Mouse (Mus musculus) hindbrain, embryonic 10.5 days (tissue): ENCODE results near the gene Hmga2. TPM values are rescaled to one million over a fixed set of nuclear protein-coding genes. Genes with fewer than 3 reads are reported as not detected.

Experiments
- DNase-seq: peaks from one replicate; pipeline ENCODE4 v3.0.0-alpha.2; 2017; ENCODE audit warnings: low spot score
- H3K27ac ChIP-seq: fragments of 300-500 bp; sonication (generic); 2 replicates; pipeline ENCODE4 v1.5.1; 2016; ENCODE audit warnings: mild to moderate bottlenecking, moderate library complexity
- H3K27me3 ChIP-seq: fragments of 300-500 bp; sonication (generic); 2 replicates; pipeline ENCODE4 v1.6.1; 2016; ENCODE audit warnings: mild to moderate bottlenecking; ENCODE audit not compliant: poor library complexity, insufficient read depth, severe bottlenecking
- H3K36me3 ChIP-seq: fragments of 300-500 bp; sonication (generic); 2 replicates; pipeline ENCODE4 v1.6.1; 2016; ENCODE audit warnings: mild to moderate bottlenecking, moderate library complexity
- H3K4me1 ChIP-seq: fragments of 300-500 bp; sonication (generic); replicated peaks from 2 replicates; pipeline ENCODE4 v1.6.1; 2016; ENCODE audit warnings: mild to moderate bottlenecking
- H3K4me3 ChIP-seq: fragments of 300-500 bp; sonication (generic); 2 replicates; pipeline ENCODE4 v1.5.1; 2016; ENCODE audit warnings: mild to moderate bottlenecking, moderate library complexity
- H3K9me3 ChIP-seq: fragments of 300-500 bp; sonication (generic); 2 replicates; pipeline ENCODE4 v1.6.1; 2016; ENCODE audit warnings: mild to moderate bottlenecking, moderate library complexity
- WGBS: fragments of 180-500 bp; shearing (Covaris S2); methylation state at CpG from one replicate; pipeline ENCODE4 v1.1.7; 2016; 5-methylcytosine and 5-hydroxymethylcytosine counted together
- polyA plus RNA-seq: library from polyadenylated mRNA; unstranded; fragments of >200 nt; fragmentation: Nextera tagmentation; extraction: Ambion mirVana; gene quantifications from 2 replicates; pipeline ENCODE4 v1.2.1, GENCODE M21; 2016

The Hmga2 gene
- polyA plus RNA-seq, 1 experiment from 2014 or later, result 30.6 TPM

DNA sequence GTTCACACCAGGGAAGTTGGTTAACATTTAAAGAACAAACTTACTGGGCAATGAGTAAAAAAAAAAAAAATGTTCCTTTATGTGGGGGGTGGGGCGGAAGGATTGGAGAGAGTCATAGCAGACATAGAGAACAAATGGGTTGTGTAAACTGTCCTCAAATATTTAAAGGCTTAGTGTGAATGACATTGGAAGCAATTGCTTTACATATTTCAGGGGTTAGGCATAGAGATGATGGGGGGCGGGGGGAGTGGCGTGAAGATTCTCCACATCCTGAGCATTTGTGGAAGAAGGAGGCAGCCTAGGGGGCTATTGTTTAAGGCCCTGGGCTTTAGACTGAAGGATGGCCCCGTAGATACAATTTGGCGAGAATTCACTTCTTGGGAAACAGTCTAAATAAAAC is 15.0 kb downstream of the Hmga2 start:
- peaks cover 79% of the 10 kb centered on the region for H3K36me3 ChIP-seq
- peak overlapping the region; percentile 9; the same call in 1 of the 2 replicates for H3K4me3 ChIP-seq
- no peak for DNase-seq
- no peaks in the 10 kb centered on the region for H3K9me3 ChIP-seq
- peaks cover 25% of the 10 kb centered on the region for H3K4me1 ChIP-seq
- no peaks in the 10 kb centered on the region for H3K27me3 ChIP-seq
- 67% methylated on average over 5 of the region's 5 CpGs for WGBS
- peak overlapping the region; percentile 65 for H3K27ac ChIP-seq

DNA sequence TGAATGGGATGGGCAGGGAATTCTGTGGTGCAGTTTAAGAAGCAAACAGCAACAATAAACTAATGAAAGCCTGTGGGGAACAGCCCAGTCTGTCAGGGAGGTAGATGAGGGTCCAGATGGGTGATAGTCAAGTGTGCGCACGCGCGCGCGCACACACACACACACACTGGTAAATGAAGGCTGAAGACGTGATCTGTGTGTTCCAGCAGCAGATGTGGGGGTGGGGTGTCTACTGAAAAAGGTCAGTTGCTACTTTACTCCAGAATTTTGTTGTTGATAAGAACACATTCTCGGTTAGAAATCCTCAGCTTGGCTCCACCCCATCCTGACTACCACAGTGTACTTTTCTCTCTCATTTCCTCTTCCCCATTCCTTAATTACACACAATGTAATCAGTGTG is 17.4 kb downstream of the Hmga2 start:
- H3K36me3 ChIP-seq, result peaks cover 83% of the 10 kb centered on the region

DNA sequence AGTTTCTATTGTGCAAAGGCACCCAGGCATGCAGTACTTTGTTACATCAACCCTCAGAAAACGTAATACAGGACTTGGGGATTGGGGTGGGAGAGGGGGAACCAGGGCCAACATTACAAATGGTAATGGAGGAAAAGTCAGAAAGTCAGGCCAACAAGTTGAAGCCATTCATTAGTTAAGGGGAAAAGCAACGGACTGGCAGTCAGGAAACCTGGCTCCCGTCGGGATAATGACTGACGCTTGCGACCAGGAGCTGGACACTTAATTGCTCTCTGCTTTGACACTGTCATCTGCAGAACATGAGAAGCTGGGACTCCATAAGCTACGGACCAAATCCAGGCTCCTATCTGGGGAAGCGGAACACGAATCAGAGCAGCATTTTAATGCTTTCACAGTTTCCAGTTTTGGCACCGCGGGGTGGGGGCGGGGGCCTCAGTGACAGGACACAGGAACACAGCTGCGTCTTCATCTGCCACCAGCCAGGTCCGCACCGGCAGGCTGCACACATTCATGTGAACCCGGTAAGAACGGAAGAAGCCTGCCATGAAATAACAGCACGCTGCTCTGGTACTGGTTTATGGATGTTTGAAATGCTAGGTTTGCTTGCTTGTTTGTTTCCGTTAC is 26.5 kb downstream of the Hmga2 start:
- H3K27me3 ChIP-seq, result no peaks in the 10 kb centered on the region
- no peaks in the 10 kb centered on the region for H3K9me3 ChIP-seq
- H3K27ac ChIP-seq, result 0 out of 2 replicates have a peak overlapping the region, but pooled peaks have one; percentile 29
- H3K36me3 ChIP-seq, result peaks cover 67% of the 10 kb centered on the region
- H3K4me3 ChIP-seq, result peak overlapping the region; percentile 13; the same call in 1 of the 2 replicates
- no peak for DNase-seq
- 63% methylated on average over 19 of the region's 19 CpGs for WGBS
- peaks cover 29% of the 10 kb centered on the region for H3K4me1 ChIP-seq

More for the DNA sequence above, 17.4 kb downstream of the Hmga2 start:
- Histone ChIP-seq H3K9me3 (no peaks in the 10 kb centered on the region), H3K27ac (no peak overlapping the region), H3K4me1 (peaks cover 25% of the 10 kb centered on the region), H3K27me3 (no peaks in the 10 kb centered on the region), H3K4me3 (no peak overlapping the region)
- WGBS, result 93% methylated on average over 8 of the region's 8 CpGs
- DNase-seq, result no peak

DNA sequence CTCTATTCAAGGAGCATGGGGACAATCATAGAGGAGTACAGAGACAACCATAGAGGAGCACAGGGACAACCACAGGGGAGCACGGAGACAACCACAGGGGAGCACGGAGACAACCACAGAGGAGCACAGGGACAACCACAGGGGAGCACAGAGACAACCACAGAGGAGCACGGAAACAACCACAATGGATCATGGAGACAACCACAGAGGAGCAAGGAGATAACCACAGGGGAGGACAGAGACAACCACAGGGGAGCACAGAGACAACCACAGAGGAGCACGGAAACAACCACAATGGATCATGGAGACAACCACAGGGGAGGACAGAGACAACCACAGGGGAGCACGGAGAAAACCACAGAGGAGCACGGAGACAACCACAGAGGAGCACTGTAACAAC is 29.5 kb downstream of the Hmga2 start:
- 93% methylated on average over 6 of the region's 6 CpGs for WGBS
- DNase-seq, result no peak
- Histone ChIP-seq H3K27ac (no peak overlapping the region), H3K36me3 (peaks cover 64% of the 10 kb centered on the region), H3K4me1 (peaks cover 23% of the 10 kb centered on the region), H3K27me3 (no peaks in the 10 kb centered on the region), H3K9me3 (no peaks in the 10 kb centered on the region), H3K4me3 (no peak overlapping the region)

DNA sequence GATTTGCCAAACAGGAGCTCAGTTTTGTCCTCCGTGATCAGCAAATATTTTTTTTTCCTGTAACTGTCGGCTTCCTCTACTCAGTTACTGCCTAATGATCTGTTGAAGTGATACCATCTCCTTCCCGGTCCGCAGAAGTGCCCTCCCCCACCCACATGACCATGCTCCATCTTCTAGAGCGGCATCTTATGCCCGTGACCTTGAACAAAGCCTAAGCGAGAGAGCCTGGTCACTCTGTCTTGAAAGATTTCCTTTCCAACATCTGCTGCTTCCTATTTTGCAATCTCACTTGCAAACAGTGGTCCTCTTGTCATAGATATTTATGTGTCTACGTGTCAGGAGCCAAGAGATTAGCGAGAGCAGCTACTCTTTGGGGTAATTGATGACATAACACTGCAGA is 30.1 kb downstream of the Hmga2 start:
- Histone ChIP-seq H3K4me1 (peaks cover 29% of the 10 kb centered on the region), H3K27ac (no peak overlapping the region), H3K9me3 (no peaks in the 10 kb centered on the region), H3K27me3 (no peaks in the 10 kb centered on the region), H3K36me3 (peaks cover 63% of the 10 kb centered on the region), H3K4me3 (no peak overlapping the region)
- DNase-seq, result no peak
- WGBS, result 90% methylated on average over 9 of the region's 9 CpGs

DNA sequence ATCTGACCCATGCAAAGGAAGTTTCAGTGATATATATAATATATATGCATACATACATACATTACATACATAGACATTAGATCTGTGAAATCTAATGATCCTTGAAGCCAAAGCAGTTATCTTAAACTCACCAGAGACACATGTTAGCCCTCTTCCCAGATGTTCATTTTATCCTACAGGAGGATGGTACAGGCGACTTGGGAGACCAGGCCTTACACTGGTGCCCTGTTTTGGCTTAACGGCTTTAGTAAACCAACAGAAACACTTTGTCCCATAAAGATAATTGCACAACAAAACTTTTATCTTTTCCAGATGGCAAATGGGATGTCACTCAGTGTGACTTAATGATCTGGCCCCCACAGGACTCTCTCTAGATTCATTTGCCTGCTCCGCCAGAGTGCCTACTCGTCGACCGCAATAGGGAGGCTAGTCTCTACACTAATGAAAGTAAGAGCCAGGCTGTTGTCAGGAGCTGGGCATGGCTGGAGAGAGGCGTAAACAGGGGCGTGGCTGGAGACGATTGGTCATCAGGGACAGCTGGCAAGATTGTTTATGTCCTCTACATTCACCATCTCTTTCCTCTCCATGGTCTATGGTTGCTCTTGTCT is 31.7 kb downstream of the Hmga2 start:
- H3K9me3 ChIP-seq, result no peaks in the 10 kb centered on the region
- H3K4me3 ChIP-seq, result no peak overlapping the region
- peaks cover 25% of the 10 kb centered on the region for H3K4me1 ChIP-seq
- peaks cover 72% of the 10 kb centered on the region for H3K36me3 ChIP-seq
- WGBS, result 85% methylated on average over 9 of the region's 9 CpGs
- no peaks in the 10 kb centered on the region for H3K27me3 ChIP-seq
- no peak for DNase-seq
- no peak overlapping the region for H3K27ac ChIP-seq

DNA sequence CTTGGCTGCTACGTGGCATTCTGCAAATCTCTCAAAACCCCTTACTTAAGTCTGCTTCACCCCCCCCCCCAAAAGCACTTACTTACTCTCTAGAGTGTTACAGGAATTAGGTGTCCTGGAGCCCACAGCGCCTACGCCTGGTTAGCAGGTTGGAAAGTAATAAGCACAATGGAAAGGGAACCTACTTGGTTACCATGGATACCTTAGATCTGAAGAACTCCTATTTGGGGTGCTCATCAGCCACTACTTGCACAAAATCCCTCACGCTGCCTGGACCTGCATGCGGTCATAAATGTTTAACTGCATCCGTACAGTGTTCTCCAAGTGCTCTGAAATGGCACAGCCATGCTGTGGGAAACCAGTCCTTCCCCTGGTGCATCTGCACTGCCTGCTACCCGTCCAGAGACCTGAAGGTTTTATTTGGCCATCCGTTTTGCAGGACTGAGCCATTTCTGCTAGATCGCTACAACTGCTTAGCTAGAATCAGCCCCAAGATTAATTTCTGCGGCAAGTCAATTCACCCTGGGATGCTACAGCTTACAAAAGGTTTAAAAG is 32.4 kb downstream of the Hmga2 start:
- H3K27me3 ChIP-seq, result no peaks in the 10 kb centered on the region
- 87% methylated on average over 10 of the region's 10 CpGs for WGBS
- peaks cover 18% of the 10 kb centered on the region for H3K4me1 ChIP-seq
- H3K9me3 ChIP-seq, result no peaks in the 10 kb centered on the region
- H3K4me3 ChIP-seq, result no peak overlapping the region
- no peak overlapping the region for H3K27ac ChIP-seq
- DNase-seq, result no peak
- H3K36me3 ChIP-seq, result peaks cover 72% of the 10 kb centered on the region

DNA sequence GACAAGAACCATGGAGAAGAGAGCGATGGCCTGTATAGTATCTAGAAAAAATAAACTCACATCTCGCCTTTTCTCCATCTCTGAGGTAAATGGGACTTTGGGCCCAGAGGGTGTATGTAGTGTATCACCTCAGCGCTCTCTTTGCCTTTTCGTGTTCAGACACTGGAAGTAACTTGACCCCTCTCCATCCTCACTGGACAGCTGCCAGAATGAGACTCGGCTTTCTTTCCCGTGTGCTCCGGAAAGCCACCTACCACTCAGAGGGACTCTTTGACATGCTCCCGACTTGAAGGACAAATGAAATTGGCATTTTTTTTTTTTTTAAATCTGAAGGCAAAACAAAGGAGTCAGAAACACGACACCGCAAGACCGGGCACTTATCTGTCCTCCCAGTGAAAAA is 35.0 kb downstream of the Hmga2 start:
- no peaks in the 10 kb centered on the region for H3K9me3 ChIP-seq
- peaks cover 73% of the 10 kb centered on the region for H3K36me3 ChIP-seq
- peak overlapping the region; percentile 62 for H3K27ac ChIP-seq
- WGBS, result 46% methylated on average over 11 of the region's 11 CpGs
- H3K4me1 ChIP-seq, result peaks cover 17% of the 10 kb centered on the region
- no peaks in the 10 kb centered on the region for H3K27me3 ChIP-seq
- no peak overlapping the region for H3K4me3 ChIP-seq
- no peak for DNase-seq

DNA sequence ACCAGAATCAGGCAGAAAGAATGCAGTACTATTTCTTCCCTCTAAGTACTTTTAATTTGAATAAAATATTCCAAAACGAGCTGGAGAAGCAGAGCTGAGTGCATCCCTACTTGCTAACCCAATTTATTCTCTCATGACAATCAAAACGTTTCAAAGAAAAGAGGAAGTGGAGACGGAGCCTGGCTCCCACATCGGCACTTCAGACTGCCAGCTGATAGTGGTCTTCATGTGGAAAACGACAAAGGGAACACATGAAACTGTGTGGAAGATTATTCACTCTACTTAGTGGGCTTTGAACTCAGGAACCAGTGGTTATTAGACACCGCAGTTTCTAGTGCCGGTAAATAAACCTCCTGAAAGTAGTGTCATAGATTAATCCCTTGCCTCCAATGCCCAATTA is 41.8 kb downstream of the Hmga2 start:
- Histone ChIP-seq H3K36me3 (peaks cover 35% of the 10 kb centered on the region), H3K4me1 (peaks cover 46% of the 10 kb centered on the region)

DNA sequence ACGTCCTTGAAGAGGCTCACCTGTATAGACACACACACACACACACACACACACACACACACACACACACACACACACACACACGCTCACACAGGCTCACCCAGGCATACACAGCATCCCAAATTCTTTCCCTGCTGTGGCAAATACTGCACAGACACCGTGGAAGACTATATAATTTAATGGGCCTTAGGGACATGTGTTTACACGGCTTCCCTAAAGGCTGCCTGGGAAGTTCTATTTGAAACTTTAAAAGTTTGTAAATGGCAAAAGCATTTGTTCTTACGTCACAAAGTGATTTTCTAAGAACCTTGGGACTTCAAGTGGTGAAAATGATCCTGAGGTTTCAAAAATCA is 42.8 kb downstream of the Hmga2 start:
- Histone ChIP-seq H3K4me3 (no peak overlapping the region), H3K9me3 (no peaks in the 10 kb centered on the region), H3K36me3 (peaks cover 41% of the 10 kb centered on the region), H3K27me3 (no peaks in the 10 kb centered on the region), H3K27ac (peak overlapping the region; percentile 73; the same call in 1 of the 2 replicates), H3K4me1 (peaks cover 56% of the 10 kb centered on the region)
- no peak for DNase-seq
- 58% methylated on average over 5 of the region's 5 CpGs for WGBS

More for the DNA sequence above, 41.8 kb downstream of the Hmga2 start:
- H3K4me3 ChIP-seq, result no peak overlapping the region
- H3K27me3 ChIP-seq, result no peaks in the 10 kb centered on the region
- 64% methylated on average over 7 of the region's 7 CpGs for WGBS
- no peaks in the 10 kb centered on the region for H3K9me3 ChIP-seq
- no peak overlapping the region for H3K27ac ChIP-seq
- no peak for DNase-seq

DNA sequence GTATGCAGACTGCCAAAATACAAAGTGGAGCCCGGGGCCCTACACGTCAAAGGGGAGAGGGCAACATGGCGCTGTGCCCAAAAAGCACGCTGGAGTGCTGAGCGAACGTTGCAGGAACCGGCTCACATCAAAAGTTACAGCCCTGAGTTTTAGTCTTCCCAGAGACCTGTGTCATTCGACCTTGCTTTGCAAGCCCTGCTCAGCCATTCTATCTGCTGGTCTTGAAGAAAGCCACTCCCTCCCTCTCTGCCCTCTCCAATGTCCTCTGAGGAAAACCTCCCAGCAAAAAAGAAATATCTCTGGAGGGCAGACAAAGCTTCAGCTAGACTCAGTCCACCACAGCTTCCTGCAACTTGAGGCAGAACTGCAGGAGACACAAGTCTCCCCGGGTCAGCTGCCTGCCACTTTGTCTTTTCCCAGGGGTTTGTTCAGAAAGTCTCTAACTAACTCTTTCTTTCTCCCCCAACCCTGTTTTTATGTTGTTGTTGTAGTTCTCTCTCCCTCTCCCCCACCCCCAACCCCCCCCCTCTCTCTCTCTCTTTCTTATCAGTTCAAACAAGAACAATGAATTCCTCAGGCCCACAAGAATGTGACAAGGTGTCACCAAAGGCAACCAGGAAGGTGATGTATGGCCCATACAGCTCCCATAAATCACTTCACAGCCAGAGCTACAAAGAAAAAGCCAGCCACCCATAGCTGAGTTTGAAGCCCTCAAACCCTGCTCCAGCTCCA is 43.4 kb downstream of the Hmga2 start:
- WGBS, result 51% methylated on average over 9 of the region's 9 CpGs
- Histone ChIP-seq H3K27me3 (no peaks in the 10 kb centered on the region), H3K9me3 (no peaks in the 10 kb centered on the region), H3K4me3 (no peak overlapping the region), H3K4me1 (peaks cover 61% of the 10 kb centered on the region), H3K36me3 (peaks cover 42% of the 10 kb centered on the region), H3K27ac (peak overlapping the region; percentile 73)
- no peak for DNase-seq

DNA sequence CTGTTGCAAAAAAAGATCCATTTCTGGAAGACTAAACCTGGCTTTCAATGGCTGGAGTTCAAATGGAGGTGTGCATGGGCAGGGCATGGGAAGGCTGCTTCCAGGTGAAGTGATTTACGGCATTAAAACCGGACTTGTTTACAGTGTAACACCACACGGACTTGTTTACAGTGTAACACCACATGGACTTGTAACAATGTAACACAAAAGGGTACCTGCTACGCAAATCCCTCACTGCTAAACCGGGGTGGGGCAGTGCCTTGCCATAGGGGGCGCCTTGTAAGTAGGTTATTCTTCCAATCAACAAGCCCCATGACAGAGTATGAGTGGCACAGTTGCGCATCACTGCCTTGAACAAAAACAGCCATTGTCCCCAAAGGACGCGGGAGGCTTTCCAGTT is 44.2 kb downstream of the Hmga2 start:
- WGBS, result 73% methylated on average over 9 of the region's 9 CpGs
- H3K4me1 ChIP-seq, result peaks cover 70% of the 10 kb centered on the region
- H3K4me3 ChIP-seq, result no peak overlapping the region
- no peak for DNase-seq
- H3K27me3 ChIP-seq, result no peaks in the 10 kb centered on the region
- peak overlapping the region; percentile 73; the same call in 1 of the 2 replicates for H3K27ac ChIP-seq
- H3K9me3 ChIP-seq, result no peaks in the 10 kb centered on the region
- peaks cover 34% of the 10 kb centered on the region for H3K36me3 ChIP-seq

DNA sequence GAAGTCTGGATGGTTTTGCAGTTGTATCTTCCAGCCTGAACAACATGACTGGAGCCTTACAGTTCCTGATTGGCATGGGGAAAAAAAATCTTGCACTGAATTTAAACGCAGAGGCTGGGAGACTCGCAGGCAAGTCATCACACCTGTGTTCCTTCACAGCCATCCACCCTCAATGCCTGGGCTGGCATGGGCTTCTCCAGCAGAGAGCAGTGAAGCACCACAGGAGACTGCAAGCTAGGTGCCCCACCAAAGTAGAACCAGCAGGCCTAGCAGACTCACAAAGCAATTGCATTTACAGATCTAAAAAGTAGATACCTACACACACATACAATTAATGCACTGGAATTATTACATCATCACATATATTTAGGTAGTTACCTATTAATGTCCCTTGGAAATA is 44.8 kb downstream of the Hmga2 start:
- no peak overlapping the region for H3K27ac ChIP-seq

More for the DNA sequence above, 44.8 kb downstream of the Hmga2 start:
- Histone ChIP-seq H3K36me3 (peaks cover 28% of the 10 kb centered on the region), H3K27me3 (no peaks in the 10 kb centered on the region), H3K4me1 (peaks cover 75% of the 10 kb centered on the region), H3K4me3 (no peak overlapping the region), H3K9me3 (no peaks in the 10 kb centered on the region)
- 90% methylated on average over 2 of the region's 2 CpGs for WGBS
- DNase-seq, result no peak
